Mouse (Mus musculus) fat pad, adult 2 months (tissue): Measurements from ENCODE around the gene Cdkal1.

Experiments used
- DNase-seq: peaks from one replicate; pipeline ENCODE4 v3.0.0-alpha.2; 2011; ENCODE audit warnings: low read depth, low spot score; ENCODE audit errors: extremely low read depth

Gene Cdkal1

GRCm38 (mm10) chr13:29769647-29770436 lies 85.6 kb downstream of the Cdkal1 start:
- DNase-seq = peak; percentile 91

DNA sequence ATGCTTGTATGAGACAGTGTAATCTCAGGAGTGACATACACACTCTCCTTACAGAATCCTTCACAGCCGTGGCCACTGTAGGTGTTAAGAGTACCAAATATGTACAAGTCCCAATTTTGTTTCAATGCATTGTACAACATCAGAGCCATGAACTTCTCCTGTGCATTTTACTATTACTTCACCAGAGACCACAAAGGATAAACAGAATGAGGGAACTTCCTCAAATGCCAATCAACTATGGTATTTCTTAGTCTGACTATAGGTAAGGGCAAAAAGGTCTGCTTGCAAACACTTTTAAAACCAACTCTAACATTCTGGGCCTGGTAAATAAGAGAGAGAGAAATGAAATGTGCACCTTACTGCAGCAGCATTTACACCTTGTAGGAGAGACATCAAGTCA lies 87.4 kb downstream of the Cdkal1 start:
- DNase-seq = no peak

GRCm38 (mm10) chr13:29767587-29767986 lies 87.9 kb downstream of the Cdkal1 start:
- no peak for DNase-seq

GRCm38 (mm10) chr13:29766377-29766776 lies 89.1 kb downstream of the Cdkal1 start:
- no peak for DNase-seq

DNA sequence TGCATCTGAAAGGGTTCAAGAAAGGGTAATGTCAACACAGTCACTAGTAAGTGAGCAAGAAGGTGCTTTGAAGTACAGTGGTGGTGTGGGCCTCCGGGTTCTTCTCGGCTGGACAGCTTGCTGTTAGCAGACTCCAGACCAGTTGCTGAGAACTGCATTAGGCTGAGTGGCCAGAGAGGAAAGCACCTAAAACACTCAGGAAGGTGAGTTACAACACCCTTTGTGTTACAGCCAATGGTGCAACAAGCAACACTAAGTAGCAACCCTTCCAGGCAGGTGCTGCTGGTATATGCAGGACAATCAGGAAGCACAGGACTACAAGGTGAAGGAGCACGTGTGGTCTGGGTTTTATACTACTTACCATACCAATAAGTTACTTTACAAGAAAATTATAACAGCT lies 90.2 kb downstream of the Cdkal1 start:
- DNase-seq = peak; percentile 70

GRCm38 (mm10) chr13:29759691-29760467 lies 95.6 kb downstream of the Cdkal1 start:
- no peak for DNase-seq

DNA sequence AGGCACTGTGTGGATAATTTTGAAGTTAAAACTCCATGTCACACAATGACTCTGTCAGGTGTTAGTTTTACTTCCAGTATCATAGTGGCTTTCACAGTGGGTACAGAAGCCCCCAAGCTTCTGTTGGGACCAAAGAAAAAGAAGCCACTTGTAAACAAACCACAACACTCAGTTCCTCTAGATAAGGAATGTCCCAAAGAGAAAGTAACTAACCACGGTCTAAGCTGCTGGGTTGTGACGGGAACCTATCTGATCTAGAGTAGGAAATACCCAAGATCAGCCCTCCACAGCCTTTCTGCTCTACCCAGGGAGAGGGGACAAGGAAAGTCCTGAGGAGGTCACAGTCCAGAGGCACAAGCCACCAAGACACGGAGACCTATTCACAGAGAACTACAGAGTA lies 99.4 kb downstream of the Cdkal1 start:
- DNase-seq = no peak

DNA sequence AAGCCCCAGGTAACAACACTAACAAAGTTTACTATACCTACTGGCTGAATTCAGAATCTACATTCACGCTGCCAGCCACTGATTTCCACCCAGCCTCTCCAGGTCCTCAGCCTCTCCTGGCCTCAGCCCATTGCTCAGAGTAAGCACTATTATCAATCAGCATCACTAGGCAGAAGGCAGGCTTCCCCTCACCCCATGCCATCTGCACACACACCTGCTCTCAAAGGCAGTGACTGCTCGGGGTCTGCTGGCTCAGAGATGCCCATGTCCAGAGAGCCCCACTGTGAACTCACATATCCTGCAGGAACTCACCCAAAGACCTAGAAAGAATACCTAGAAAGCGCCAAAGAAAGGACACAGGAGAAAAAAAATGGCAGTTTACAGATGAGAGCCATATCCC lies 102.2 kb downstream of the Cdkal1 start:
- no peak for DNase-seq

DNA sequence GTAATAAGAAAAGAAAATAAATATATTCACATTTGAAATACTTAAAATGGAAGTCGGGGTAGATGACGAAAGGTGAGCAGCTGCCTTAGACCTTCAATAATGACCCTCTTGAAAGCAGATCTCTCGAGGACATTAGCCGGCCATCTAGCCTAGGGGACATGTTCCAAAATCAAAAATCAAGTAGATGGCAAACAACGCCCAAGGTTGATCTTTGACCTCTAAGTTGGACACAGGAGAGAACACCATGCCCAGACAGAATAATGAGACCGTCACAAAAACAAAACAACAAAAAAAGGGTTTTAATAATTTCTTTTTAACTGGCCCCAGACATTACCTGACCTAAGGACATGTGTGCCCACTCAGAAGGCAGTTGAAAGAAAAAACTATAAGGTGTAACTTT lies 103.4 kb downstream of the Cdkal1 start:
- DNase-seq = no peak

- no peak for DNase-seq
Observed at GRCm38 (mm10) chr13:29751201-29751600, 104.3 kb downstream of the Cdkal1 start.

- no peak for DNase-seq
Observed at GRCm38 (mm10) chr13:29747347-29747647, 108.2 kb downstream of the Cdkal1 start.

DNA sequence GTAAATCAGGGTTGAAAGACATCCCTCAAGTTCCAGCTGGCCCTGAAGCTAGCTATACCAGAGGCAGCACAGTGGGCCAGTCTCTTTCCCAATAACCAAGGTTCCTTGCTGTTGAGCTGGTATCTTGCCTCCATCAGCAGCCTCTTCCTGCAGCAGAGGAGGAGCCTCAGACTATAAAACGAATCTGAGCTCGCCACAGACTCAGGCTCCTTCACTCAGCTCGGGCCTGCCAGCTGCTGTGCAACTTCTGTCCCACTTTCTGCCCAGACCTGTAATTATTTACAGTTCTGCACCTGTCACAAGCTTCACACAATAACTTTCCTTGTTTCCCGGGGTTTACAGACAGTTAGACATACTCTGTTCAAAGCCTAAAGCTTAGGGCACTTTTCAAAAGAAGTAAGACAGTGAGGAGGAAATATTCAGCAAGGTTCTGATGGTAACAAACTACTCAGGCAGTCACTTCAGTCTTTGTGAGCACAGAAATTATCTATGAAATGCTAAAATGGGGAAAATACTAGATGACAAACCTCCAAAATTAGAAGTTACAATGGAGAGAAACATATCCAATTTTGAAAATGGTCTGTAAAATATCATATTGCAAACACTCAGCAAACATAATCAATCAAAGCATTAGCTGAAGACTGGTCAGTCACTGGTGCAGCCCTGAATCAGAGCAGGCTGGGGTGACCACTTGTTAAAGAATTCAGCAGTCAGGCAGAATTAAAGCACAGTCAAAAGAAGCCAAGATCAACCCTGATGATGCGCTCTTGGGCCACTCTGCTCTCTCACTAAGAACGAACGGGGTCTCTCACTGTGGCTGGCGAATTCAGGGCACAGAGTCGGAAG lies 108.8 kb downstream of the Cdkal1 start:
- peak; percentile 85 for DNase-seq

- no peak for DNase-seq
Observed at GRCm38 (mm10) chr13:29745073-29745472, 110.4 kb downstream of the Cdkal1 start.

DNA sequence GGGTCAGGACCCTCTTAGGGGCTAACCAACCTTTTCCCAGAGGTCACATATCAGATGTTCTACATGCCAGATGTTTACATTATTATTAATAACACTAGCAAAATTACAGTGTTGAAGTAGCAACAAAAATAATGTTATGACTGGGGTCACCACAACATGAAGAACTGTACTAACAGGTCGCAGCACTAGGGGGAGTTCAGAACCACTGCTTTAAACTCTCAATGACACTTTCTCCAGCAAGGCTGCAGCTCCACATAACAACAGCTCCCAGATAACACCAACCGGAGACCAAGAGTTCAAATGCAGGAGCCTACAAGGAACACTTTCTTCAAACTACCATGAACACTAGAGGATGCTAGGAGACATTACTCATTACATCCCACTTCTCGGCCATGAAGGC lies 111.3 kb downstream of the Cdkal1 start:
- DNase-seq = no peak

- DNase-seq = no peak
Observed at GRCm38 (mm10) chr13:29743761-29744160, 111.7 kb downstream of the Cdkal1 start.

DNA sequence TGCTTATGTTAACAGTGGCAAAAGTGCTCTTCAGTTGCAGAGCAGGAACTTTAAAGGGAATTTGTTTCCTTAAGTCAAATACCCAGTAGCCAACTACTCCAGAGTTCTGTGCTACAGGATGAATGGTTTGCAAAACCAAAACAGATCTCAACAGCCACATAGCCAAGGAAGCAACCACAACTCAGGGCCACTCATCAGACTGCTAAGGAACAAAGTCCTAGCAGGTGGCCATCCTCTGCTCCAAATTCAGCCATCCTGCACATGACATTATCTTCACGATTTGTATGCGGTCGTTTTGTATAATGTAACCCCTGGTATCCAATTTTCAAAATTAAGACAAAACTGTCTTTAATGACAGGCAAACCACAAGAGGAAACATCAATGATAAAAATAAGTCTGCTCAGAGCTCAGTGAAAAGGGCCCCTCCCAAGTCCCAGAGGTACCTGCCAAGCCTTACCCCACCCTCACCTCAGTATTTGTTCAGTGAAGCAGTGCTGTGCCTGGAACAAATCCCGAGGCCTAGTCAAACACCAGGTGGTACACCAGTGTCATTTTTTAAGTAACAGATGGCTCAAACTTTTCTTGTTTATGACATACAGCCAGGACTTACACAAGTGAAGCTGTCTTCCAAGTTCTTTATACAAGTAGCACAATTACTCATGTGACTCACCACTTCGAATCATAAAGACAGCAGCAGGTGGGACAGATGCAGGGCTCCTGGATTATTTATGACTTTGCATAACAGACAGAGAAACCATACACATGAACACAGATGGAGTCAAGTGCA lies 117.6 kb downstream of the Cdkal1 start:
- no peak for DNase-seq

GRCm38 (mm10) chr13:29734496-29734895 lies 121.0 kb downstream of the Cdkal1 start:
- no peak for DNase-seq

DNA sequence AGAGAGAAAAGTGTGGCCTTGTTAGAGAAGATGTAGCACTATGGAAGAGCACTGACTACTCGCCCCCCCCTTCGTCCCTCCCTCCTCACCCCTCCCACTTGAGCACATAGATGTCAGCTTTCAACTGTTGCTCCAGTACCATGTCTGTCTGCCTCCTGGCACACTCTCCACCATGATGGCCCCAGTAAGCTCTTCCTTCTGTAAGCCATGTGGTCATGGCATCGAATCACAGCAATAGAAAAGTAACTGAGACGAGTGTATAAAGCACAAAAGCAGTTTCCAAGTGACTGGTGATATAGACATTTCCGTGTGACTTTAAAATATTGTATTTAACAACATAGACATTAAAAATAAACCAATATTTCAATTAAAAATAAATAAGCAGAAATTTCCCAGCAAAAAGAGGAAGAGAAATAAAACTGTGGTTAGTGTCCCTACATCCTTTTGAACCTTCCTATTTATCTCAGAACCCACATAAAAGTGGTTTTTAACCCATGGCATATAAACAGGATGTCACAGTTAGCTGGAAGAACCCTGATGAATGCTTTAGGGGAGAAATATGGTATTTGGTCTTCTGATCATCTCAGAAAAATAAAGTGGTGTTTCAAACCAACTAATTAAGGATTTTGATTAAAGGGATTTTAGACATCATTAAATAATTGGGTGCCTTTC lies 129.2 kb downstream of the Cdkal1 start:
- no peak for DNase-seq

DNA sequence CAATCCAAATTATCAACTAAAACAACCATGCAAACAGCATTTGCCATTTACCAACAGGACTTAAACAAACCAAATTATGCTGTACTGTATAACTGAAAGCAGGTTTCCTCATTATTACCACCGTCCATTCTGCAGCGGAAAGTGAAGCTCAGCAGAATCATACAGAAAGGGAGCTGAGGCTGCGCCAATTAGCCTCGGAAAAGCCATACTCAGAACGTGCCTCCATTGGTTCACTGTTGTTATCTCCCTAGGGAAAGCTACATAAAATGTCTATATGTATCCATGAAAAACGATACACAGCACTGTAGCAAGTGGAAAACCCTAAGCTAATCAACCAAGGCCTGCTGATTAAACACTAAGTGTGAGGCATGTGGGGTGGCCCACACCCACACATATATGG lies 130.6 kb downstream of the Cdkal1 start:
- DNase-seq = no peak

- DNase-seq = no peak
Observed at GRCm38 (mm10) chr13:29723150-29723549, 132.3 kb downstream of the Cdkal1 start.
